Mouse (Mus musculus) cerebral cortex, adult 2 months (tissue): ENCODE results near the gene Accs.

ENCODE experiments used
- WGBS: fragments of 180-500 bp; shearing (Covaris S2); methylation state at CpG from one replicate; pipeline ENCODE4 v1.1.7; 2018; 5-methylcytosine and 5-hydroxymethylcytosine counted together

Accs gene

DNA sequence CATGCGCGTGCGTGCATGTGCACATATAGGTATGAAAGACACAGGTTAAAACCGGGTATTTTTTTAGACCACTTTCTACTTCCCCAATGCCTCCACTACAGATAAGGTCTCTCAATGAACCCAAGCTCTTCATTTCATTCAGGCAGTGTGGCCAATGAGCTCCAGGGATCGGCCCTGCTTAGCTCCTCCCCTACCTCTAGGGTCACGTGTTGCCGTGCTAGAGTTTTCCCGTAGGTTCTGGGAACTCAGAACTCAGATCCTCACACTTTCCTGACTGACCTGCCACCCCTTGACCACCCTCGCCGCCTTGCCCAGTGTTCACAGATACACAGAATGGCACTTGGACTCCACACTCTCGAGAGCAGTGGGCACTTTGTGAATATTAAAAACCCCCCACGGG, 9.1 kb upstream of the Accs start:
- 73% methylated on average over 12 of the region's 12 CpGs for WGBS

DNA sequence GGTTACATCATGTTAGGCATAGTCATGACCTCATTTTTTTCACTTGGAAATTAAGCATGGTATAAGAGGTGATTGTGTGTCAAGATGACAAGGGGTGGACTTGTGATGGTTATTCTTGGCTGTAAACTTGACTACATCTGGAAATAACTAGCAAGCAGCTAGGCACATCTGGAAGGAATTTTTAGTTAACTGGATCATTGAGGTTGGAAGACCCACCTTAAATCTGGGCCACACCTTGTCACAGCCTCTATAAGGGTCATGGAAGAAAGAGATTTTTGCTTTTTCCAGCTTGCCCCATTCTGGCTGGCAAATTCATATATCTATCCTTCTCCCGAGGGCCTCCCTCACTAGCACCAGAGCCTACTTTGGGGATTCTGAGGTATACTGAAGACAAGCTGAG, 1.6 kb upstream of the Accs start:
- WGBS = 97% methylated on average over 1 of the region's 1 CpGs

DNA sequence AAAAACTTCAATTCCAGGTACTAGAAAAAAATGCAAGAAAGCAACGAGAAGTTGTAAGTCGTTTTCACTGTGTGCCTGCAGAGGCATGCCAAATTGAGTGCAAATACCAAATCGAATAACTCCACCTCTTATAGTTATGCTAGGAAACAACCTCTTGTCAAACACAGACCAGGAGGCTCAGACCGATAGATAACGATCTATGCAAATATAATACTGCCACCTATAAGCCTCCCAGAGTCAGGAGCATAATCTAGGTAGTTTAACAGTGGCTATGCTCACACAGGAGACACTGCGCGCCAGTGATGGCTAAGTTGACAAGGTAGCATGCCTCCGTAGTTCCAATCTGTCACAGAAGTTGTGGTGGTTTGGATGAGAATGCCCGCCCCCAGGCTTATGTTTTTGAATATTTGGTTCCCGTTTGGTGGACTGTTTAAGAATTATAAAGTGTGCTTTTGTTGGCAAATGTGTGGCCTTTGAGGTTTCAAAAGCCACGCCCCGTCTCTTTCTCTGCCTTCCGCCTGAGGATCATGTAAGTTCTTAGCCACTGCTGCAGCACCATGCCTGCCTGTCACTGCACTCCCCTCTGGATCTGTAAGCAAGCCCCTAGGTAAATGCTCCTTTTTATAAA, 688 bp upstream of the Accs start:
- WGBS = 42% methylated on average over 13 of the region's 13 CpGs

DNA sequence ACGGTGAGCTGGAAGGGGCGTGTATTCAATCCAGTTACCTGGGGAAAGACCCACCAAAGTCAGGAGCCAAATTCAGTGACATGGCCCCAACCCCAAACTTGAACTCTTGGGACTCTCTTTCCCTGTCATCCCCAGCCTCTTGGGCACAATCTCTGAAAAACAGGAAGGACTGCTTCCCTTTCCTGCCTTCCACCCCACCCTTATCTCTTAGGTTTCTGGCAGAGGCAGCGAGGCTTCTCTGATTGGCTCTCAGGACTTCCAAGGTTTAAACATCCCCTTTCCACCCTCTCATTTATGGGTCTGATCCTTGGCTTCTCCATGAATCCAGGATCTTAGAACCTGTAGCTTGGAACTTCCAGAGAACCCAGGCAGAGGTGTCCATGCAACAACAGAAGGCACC, 8.4 kb downstream of the Accs start:
- 95% methylated on average over 3 of the region's 3 CpGs for WGBS

DNA sequence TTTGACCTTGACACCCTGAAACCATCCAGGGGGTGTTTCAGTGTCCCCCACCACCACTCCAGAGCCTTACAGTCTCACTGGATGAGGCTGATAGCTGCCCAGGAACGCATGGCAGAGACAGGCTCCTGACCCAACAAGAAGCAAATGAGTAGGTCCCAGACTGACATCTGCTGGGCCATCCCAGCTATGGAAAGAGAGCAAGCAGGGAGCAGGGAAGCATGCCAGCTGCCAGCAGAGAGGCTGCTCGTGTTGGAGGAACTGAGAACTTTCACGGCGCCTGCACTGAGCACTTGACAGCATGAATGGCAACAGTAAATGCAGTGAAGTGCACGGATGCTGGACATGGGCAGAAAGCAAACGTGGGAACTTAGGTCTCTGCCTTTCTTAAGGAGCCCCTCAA, 9.6 kb downstream of the Accs start:
- WGBS = 49% methylated on average over 6 of the region's 6 CpGs

DNA sequence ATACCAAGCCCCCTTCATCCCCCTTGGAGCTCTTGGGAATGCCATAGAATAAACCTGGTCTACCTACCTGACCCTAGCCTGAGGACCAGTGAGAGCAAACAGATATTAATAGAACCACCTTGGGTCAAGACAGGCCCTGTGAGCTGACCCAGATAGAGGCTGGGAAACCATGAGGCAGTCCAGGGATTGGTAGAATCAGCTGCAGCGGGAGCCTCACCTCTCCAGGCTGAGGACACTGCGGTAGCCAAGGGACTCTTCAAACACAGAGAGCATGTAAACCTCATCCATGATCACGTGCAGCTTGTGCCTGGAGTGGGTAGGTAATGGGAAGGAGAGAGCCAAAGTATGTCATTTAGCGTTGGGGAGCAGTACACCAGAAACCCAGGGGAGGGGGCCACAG, 10.8 kb downstream of the Accs start:
- 96% methylated on average over 4 of the region's 4 CpGs for WGBS

DNA sequence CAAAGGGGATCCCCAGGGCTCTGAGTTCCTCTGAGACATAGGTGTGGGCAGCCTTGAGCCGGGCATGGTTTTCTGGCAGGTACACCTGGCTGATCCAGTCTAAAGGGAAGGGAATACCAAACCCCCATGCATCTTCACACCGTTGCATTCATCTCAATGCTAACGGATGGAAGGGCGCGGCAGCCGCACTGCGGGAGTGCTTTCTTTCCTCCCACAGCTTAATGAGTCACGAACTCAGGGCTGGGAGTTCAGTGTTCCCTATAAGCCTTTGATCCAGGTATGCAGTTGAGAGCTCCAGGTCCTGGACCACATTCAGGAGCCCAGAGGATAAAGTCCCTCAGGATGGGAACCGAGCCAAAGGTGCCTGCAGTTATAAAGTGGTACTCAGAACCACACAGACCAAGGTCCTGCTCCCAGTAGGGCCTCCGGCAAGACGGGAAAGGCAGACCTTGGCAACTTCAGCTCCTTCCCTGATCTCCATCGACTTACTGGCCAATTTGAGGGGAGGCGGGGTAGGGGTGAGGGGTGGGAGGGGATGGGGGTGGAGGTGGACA, 13.4 kb downstream of the Accs start:
- 76% methylated on average over 13 of the region's 13 CpGs for WGBS

DNA sequence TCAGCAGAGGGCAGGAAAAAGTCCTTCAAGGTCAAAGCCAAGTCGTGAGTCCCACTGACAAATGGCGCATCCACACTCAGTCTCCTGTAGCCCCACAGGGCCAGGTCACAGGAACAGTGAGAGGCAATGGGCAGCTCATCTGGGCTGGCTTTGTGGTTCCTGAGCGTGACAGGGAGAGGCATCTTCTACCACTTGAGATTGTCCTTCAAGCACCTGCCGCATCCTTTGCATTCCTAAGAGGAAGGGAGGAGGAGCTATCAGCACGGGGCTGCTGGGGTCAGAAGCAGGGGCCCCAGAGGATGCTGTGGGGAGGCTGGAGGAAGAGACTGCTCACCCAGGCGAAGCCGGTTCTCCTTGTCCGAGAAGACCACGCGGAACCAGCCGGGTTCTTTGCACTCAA, 14.1 kb downstream of the Accs start:
- WGBS = 91% methylated on average over 11 of the region's 11 CpGs

DNA sequence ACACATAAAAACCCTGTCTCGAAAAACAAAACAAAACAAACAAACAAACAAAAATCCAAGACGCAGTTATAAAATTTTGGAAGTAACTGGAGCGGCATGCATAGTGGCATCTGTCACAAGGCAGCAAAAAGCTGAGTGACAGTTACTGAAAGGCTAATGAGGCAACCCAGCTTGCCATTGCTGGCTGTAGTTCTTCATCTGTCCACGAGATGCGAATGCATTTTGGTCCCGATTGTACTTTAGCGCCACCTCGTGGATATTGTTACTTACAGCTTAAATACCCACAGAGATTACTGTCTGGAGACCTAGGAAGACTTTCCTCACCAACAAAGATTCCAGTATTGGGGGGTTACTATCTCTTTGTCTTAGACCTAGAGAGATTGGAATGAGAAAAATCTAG, 26.2 kb downstream of the Accs start:
- 9% methylated on average over 8 of the region's 8 CpGs for WGBS

DNA sequence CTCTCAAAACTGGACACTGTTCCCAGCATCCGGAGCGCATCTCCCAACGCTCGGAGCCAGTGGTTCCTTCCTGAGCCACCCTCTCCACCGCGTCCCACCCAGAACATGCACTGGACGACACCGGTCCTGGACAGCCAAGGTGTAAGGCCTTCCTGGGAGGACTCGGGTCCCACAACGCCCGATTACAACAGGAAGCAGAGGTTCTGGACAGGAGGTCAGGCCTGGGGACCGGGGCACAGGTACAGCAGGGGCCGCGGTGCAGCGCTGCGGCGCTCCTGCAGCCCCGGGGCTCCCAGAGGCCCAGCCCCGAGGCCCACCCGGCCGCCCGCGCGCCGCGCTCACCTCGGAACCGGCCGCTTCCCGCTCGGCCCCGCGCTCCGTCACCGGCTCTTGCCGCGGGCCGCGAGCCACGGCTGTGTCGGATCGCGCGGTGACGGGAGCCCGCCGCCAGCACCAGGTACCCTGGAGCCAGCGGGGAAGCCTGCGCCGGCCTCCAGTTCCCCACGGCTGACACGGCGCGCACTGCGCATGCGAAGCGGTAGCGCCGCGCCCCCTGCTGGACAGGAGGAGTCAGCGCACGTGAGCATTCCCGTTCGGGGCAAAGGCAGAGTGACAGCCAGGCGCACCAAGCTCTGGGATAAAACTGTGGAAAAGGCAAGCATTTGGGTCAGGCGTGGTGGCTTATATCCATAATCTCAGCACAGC, 27.5 kb downstream of the Accs start, which contains the start of gene Ext2:
Gene Ext2, minus strand, starts transcription at position 524 of the 705 bp plus-strand sequence.
- 7% methylated on average over 66 of the region's 66 CpGs for WGBS

DNA sequence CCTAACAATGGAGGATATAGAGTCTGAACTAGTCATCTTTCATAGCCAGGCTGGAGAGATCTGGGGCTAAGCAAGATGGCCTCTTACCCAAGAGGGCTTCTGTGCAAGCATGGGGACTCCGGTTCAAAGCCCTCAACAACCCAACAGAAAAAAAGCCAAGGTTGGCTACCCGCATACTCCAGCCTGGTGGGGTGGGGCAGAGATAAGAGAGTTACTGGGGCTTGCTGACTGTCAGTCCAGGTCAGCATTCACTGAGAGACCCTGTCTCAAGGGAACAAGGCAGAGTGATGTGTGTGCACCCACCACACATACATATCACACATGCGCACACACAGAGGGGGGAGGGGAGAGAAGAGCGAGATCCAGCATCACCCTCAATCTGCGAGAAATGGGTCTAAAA, 32.0 kb downstream of the Accs start:
- 98% methylated on average over 5 of the region's 5 CpGs for WGBS

DNA sequence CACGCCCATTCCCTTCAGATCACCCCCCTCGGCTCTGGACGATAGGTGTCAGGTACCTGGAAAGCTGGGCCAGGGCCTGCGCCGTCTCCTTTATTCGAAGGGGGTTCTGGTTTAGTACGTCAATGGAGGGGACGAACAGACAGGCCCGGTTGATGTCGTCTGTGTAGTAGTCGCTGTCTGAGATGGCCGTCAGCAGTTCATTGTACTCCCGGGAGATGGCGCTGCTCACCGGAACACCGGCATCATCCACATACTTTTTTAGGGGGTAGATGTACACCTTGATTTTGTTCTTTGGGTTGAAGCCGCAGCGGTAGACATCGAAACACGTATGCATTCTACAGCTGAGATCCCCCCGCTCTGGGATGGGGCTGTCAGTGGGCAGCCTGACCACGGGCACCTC, 36.4 kb downstream of the Accs start:
- 91% methylated on average over 22 of the region's 22 CpGs for WGBS

DNA sequence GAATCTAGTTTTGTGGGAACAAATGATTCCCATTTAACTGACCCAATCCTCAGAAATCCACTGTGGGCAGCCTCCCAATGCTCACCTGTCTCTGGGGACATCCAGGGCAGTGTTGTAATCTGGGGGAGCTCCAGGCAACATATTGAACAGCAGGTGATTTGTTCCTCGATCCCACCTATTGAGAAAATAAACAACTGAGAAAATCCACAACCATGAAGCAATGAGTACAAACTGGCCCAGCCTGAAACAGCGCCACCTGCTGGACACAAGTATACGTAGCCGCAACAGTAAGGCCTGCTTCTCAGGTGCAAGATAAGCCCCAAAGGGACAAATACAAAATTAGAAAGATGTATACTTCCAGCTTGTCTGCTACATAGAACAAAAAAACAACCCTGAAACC, 37.9 kb downstream of the Accs start:
- 36% methylated on average over 4 of the region's 4 CpGs for WGBS

DNA sequence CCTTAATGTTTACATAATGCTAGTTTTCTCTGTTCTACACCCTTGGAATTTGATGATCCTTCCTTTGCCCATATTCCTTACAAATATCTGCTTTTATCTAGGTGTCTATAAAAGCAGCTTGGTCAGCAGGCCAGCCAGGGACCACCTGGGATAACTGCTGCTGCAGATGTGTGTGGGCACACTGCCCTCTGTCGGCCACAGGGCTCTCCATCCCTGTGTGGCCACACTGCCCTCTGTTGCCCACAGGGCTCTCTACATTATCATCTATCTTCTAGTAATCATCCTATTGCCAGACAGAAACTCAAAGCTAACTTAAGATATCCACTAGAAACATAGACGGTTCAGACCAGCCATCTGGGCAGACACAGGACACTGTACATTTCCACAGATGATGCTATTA, 39.8 kb downstream of the Accs start:
- WGBS = 8% methylated on average over 2 of the region's 2 CpGs

DNA sequence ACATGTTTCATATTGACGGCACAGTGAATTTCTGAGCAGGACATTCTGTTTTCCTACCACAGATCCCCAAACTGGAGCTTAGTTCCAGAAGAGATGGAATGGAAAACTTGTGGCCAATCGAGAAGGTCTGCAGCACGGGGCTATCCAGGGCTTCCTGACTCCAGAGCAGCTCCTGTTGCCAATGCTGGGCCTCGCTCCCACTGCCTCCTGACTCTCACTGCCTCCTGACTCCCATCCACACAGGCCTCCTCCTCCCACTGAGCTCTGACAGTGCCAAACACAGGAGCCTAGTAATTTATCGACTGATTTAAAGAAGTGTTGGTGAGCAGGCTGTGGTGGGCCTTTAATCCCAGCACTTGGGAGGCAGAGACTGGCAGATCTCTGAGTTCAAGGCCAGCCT, 41.7 kb downstream of the Accs start:
- 71% methylated on average over 5 of the region's 5 CpGs for WGBS

DNA sequence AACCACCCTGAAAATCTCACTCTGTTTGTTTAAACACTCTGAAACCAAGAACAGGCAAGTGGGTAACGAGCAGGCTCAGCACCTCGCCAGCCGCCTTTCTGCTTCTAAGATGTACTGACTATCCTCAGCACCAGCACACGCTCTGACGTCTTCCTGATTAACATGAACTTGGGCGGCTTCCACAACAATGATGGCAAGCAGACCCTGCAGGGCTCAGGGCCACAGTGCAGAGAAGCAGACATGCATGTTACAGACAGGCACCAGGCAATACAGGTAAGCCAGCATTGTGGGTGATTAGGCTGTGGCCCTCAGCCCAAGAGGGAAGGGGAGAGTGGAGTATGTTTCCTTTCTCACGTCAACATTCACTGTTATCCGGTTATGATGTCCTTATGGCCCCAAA, 42.3 kb downstream of the Accs start:
- WGBS = 72% methylated on average over 8 of the region's 8 CpGs

DNA sequence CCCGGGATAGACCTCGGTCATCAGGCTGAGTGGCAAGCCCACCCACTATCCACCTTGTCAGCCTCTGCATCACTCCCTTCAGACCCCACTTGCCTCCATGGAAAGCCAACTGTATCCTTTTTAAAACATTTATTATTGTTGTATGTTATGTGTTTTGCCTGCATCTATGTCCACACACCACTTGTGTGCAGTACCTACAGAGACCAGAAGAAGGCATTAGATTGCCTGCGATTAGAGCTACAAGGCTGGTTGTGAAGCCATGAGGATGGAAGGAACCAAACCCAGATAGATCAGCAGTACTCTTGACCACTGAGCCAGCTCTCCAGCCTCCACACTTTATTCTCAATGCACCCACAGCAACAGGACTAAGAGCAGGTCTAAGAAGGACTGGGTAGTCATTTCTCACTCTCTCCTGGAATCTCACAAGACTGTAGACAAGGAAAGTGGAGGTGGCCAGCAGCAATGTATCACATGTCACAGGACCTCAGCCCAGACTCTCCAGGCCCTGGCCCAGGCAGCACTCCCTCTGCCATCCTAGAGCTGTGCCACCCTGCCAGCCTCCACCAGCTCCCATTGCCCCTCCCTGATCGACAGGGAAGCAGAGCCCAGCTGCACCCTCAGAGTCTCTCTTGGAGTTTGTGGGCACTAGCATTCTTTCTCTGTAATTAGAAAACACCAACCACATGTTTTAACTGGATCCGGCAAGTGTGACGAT, 43.1 kb downstream of the Accs start:
- 92% methylated on average over 6 of the region's 6 CpGs for WGBS

DNA sequence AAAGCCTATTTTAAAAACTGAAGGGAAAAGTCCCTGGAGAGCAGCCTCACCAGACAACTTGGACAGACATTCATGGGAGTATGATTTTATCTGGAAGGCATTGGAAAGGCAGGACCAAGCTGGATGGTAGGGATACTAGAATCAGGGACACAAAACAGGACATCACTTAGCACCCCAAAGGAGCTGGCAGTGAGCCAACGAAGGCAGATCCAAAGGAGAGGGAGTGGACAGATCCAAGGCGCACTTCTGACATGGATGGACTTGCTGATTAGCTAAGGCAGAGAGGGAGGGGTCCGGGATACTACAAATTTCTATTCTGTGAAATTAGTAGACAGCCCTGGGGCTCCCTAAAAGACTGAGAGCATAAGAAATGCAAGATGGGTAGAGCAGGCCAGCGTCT, 44.2 kb downstream of the Accs start:
- 85% methylated on average over 4 of the region's 4 CpGs for WGBS

DNA sequence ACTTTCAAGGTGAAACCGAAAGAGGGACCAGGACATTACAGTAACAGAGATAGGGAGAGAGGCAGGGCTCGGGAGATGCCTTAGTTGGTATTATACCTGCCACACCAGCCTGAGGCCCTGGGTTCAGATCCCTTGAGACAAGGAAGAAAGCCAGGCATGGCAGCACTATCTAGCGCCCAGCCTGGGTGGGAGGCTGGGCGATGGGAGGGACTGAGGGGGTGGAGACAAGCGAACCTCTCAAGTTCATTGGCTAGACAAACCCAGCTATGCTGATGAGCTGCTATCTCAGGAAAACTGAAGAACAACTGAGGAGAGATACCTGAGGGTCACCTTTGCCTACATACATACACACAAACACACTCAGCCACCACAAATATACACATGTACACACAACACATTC, 44.7 kb downstream of the Accs start:
- 86% methylated on average over 5 of the region's 5 CpGs for WGBS

DNA sequence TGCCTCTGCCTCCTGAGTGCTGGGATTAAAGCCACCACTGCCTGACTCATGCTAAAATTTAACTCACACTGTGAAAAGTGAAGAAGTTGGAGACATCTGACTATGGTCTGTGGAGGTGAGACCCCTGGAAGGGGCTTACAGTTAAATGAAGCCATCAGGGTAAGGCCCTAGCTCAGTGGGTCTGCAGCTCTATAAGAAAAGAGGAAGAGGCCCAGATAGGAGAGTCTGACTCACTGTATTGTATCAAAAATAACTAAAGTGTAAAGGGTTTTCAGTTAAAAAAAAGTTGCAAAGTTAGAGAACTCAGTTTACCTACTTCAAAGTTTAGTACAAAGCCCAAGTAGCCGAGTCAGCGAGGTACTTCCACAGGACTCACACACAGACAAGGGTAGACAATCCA, 46.8 kb downstream of the Accs start:
- WGBS = 97% methylated on average over 2 of the region's 2 CpGs

DNA sequence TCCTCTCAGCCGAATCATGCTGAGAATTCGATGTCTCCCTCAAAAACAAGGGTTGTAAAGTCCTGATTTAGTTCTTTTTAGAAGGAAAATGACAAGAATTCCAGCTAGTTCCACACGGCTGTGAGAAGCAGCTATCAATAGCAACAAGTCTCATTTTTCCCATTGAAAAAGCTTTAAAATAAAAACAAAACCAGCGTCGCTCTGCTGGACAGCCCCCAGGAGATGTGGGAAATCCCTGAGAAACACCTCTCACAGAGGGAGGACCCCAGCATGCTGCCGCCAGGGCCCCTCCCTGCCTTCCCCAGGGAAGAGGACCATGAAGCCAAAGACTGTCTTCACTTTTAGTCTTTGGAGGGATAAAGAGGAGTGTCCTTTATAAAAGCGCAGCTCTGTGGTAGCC, 48.6 kb downstream of the Accs start:
- 56% methylated on average over 7 of the region's 7 CpGs for WGBS

DNA sequence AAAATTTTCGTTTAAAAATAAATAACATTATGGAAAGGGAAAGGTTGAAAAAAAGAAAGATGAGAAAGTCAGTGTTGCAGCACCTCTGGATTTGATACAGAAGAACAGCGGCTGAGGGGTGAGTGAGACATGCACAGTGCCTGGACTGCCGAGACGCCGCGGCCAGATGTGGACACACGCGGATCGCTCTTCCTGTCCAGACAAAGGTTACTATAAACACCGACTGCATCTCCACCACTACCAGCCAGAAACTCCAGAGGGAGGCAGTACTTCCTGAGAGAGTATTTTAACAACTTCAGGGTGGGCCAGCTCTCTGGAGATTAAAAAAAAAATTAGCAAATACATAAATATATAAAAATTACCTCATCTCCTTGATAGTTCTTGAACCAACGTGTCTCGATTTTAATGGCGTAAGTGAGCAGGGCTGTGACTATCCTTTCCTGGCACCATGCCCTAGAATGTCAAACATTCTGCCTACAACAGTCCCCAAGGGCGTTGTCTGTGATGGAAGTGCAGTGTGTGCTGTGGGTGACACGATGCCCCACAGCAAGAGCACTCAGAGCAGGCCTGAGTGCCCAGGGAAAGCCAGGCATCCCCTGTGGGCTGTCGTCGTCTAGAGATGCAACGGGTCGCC, 52.5 kb downstream of the Accs start:
- 69% methylated on average over 19 of the region's 19 CpGs for WGBS
